Mouse (Mus musculus) adrenal gland, adult 18-20 months (tissue): Measurements from ENCODE around the gene Celsr1. TPM values are rescaled to one million over a fixed set of nuclear protein-coding genes. Genes with fewer than 3 reads are reported as not detected.

Experiments used
- DNase-seq, 2 experiments: peaks; one replicate each; pipeline ENCODE4 v3.0.0; 2021 to 2022; ENCODE audit warnings: low spot score in 2 of 2
- long read RNA-seq, 2 experiments: library from polyadenylated mRNA; stranded (forward); transcript quantifications; one replicate each; pipeline ENCODE4 v2.0.0; 2021
- total RNA-seq, 2 experiments: library from RNA; stranded (reverse); gene quantifications; 1 replicate in 1 of 2; 2 replicates in 1 of 2; pipeline ENCODE4 v1.2.3; 2021

Gene Celsr1
- 1 to 10 TPM; 2.9 to 3.7 TPM for total RNA-seq
- long read RNA-seq, experiment 1, partial matches to known transcripts: 1 of 1 reads
- long read RNA-seq, experiment 1, other reads (novel, unspliced or antisense): 0 of 1 reads
- long read RNA-seq, experiment 2, partial matches to known transcripts: 0 of 3 reads
- long read RNA-seq, experiment 2, other reads (novel, unspliced or antisense): 3 of 3 reads

DNA sequence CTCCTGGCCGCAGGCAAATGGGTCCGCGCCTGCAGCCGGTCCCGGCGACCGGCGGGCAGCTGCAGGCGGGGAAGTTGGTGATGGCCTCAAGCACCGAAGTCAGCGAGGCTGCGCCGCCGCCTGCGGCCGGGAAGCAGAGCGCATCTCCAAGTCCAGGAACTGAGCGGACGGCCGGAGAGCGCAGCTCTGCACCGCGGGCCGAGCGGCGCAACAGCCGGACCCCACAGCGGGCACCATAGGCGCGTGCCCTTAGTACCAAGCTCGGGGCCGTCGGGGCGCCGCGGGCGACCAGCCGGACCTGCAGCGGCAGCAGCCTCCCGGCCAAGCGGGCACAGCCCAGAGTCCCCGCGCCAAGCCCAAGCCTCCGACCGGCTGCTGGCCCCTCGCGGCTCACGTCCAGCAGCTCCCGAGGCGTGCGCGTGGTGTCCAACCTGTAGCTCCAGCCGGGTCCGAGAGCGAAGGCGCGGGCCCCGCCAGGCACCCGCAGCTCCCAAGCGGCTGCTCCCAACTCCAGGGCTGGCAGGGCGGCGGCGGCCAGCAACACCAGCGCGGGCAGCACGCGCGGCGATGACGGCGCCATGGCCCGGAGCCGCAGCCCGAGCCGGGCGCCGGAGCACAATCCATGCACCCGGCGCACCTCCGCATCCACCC, at the start of gene Celsr1:
Celsr1 (minus strand) TSS at position 587 of the 651 bp plus-strand sequence.
- peak in 1 of 2 experiments; percentile 20 for DNase-seq

- no peak for DNase-seq
These were observed 49.7 kb upstream of the Celsr1 start for GRCm38 (mm10) chr15:86083261-86083741.

DNA sequence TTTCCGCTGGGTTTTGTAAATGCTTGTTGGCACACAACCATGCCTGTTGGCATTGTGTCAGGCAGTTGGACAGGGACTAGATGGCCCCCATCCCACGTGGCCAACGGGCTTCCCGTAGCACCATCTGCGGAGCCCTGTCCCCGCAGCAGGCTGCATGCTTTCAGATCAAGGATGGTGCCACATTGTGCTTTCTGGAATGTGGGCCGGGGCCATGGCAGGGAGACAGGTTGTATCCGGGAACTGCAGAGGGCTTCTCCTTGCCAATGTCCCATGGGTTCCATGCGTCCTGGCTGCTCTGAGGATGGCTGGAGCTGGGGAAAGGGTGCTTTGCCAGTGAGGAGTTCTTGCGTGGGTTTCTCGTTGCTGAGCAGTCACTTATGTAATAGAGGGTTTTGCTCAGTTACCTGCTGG, 49.0 kb upstream of the Celsr1 start:
- no peak for DNase-seq

GRCm38 (mm10) chr15:86081654-86082053, 48.1 kb upstream of the Celsr1 start:
- no peak for DNase-seq

GRCm38 (mm10) chr15:86080408-86080807, 46.8 kb upstream of the Celsr1 start:
- no peak for DNase-seq

DNA sequence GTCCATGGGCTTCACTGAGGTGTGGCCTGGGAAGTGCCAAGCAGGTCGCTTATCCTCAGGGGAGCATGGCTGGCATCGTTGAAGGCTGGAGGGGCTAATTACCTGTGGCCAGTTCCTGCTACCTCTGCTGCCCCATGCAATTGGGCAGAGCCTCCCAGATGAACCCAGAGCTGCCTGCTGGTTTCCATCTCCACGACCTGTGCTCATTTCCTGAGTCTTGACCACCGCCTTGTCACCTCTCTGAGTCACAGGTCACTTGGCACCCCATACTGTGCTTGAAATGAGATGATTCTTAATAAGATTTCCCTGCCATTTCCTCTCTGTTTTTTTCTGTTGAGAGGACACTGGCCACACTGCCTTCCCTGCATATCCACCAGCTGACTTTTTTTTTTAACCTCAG, 46.3 kb upstream of the Celsr1 start:
- DNase-seq: no peak

DNA sequence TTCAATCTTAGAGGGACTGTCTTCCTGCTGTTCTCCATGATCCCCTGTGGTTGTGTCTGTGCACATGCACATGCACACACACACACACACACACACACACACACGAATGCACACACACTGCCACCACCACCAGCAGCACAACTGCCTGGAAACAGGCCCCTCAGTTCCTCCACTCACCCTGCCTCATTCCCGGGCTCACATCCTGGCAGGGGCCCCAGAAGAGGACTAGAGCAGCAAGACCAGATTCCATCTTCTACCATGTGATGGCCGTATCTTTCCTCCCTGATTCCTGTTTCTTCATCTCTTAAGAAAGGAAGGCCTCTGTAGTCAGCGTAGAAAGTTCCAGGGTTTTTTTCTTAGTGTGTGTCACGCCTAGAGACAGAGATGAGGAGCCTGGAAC, 45.9 kb upstream of the Celsr1 start:
- DNase-seq: no peak

- no peak for DNase-seq
These were observed 45.1 kb upstream of the Celsr1 start for GRCm38 (mm10) chr15:86078481-86079216.

DNA sequence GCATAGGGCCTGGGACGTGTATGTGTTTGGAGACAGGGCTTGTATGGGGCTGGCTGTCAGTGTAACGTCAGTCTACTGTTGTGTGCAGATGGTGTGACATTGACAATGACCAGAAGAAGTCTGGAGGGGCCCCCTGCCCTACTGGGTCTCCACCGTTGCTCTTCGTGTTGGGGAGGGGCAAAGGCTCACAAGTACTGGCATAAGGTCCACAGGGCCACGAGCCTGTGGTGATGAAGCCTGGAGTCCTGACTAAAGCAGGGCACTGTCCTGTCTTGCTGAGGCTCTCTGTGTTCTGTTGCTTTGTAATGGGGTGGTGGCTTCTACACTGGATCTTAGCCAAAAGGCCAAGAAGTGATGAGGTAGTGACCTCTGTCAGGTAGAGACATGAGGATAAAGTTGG, 44.4 kb upstream of the Celsr1 start:
- no peak for DNase-seq

DNA sequence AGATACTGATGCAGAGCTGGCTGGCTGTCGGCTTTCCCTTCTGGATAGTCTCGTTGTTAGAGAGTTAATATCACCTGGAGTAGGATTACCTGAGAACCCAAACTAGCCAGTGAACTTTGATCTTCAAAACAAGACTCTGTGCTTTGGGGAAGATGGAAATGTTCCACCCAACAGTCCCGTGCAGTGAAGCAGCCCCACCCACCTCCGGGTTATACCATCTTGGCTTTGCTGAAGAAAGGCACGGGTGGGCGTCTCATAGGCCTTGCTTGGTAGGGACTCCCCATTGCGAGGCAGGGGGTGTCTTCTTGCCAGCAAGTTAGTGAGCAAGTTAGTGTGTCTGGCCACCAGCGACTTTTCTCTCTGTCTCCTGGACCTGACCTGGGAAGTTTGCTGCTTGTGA, 42.8 kb upstream of the Celsr1 start:
- no peak for DNase-seq

GRCm38 (mm10) chr15:86076048-86076315, 42.4 kb upstream of the Celsr1 start:
- DNase-seq: no peak

- DNase-seq: no peak
These were observed 41.9 kb upstream of the Celsr1 start for GRCm38 (mm10) chr15:86075305-86076047.

GRCm38 (mm10) chr15:86074171-86074937, 40.8 kb upstream of the Celsr1 start:
- no peak for DNase-seq

DNA sequence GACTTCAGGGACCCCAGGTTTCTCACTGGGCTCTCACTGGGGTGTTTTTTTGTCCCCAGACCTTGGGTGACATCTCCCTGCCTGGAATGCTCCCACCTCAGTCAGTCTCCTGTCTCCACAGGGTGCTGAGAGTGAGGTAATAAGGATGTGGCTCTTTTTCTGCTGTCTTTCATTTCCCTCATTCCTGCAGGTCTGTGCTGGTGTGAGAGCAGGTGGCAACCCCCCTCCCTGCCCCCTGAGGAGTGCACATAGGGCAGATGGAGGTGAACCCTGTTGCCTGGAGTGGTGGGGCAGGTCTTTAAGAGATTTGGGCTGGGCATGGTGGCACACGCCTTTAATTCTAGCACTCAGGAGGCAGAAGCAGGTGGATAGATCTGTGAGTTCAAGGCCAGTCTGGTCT, 37.6 kb upstream of the Celsr1 start:
- DNase-seq: no peak

DNA sequence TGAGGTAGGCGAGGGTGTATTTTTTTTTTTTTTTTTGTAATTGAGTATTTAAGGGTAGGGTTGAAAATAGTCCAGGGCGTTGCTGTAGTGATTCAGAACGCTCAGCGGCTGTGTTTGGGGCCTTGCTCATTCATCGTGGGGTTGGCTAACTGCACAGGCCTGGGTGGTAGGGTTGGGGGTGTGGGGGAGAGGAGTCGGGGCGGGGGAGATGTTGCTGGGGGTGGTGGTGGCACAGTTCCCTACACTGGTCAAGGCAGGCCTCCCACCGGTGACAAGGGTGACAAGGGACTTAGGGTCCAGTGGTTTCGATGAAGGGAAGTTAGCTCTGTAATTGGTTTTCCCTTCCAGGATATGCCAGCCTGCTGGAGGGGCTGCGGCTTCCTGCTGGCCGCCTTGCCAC, 36.8 kb upstream of the Celsr1 start:
- no peak for DNase-seq

GRCm38 (mm10) chr15:86069011-86069791, 35.6 kb upstream of the Celsr1 start:
- no peak for DNase-seq

DNA sequence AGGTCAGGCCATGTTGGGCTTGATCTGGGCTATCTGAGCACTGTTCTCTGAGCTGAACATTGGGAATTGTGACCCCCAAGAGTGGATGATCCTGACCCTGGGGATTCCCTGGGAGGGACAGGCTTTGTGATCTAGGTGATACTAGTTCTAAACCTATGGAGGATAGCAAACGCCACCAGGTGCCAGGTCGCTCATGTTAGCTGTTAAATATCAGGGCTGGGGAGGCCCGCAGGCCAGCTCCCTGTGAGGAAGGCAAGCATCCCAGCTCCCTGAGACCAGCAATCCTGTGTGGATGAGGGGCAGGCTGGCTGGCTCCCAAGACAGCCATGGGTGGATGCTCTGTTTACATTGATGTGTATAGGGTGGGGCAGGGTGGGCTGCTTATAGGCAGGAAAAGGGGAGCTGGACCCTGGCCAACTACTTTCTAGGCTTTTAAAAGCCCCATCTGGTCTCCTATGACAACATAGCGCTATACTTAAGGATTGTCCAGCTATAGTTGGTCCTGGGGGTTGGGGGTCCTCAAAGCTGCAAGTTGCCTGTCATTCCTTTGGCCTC, 34.4 kb upstream of the Celsr1 start:
- DNase-seq: no peak

GRCm38 (mm10) chr15:86067581-86067910, 34.0 kb upstream of the Celsr1 start:
- no peak for DNase-seq

- no peak for DNase-seq
These were observed 33.4 kb upstream of the Celsr1 start for GRCm38 (mm10) chr15:86066836-86067580.
